Comparison of ENCODE assay signal across 12 mouse cellular contexts in genomic region chr6:146674881-146675536, GRCm38 (mm10). TPM values are rescaled to one million over a fixed set of nuclear protein-coding genes. Genes with fewer than 3 reads are reported as not detected.
DNase-seq lines count a peak whose midpoint lies in the region; ATAC-seq lines count a peak whose summit lies in the region.
"Had no signal": no experiment of that assay in that cellular context is flagged by ENCODE, and none has a peak within 500 bp of the region (broad histone marks: within the 10 kb centered on the region; RNA-seq: fewer than 3 reads in every experiment).

No protein-coding gene starts in this region.

- H3K36me3 ChIP-seq in embryonic facial prominence, embryonic 14.5 days (ENCODE audit: control insufficient read depth, insufficient read depth, low read length), result no peaks in the 10 kb centered on the region
- H3K36me3 ChIP-seq in embryonic facial prominence, embryonic 10.5 days (replicated peaks), result no peaks in the 10 kb centered on the region
- no peaks in the 10 kb centered on the region for H3K36me3 ChIP-seq in limb, embryonic 15.5 days
- no peaks in the 10 kb centered on the region for H3K36me3 ChIP-seq in stomach, embryonic 16.5 days (ENCODE audit: control insufficient read depth, insufficient read depth, low read length)
- H3K36me3 ChIP-seq: lung, embryonic 15.5 days; neural tube, embryonic 13.5 days had no signal

- H3K27me3 ChIP-seq in embryonic facial prominence, embryonic 14.5 days (replicated peaks; ENCODE audit: control insufficient read depth, insufficient read depth, low read length), result no peaks in the 10 kb centered on the region
- H3K27me3 ChIP-seq in embryonic facial prominence, embryonic 10.5 days (replicated peaks; ENCODE audit: low read depth, poor library complexity, severe bottlenecking), result no peaks in the 10 kb centered on the region
- H3K27me3 ChIP-seq in limb, embryonic 15.5 days, result no peaks in the 10 kb centered on the region
- H3K27me3 ChIP-seq in stomach, embryonic 16.5 days (ENCODE audit: control insufficient read depth, insufficient read depth, low read length), result 0 out of 2 replicates have a peak, but pooled peaks cover 2% of the 10 kb centered on the region
- H3K27me3 ChIP-seq: lung, embryonic 15.5 days; neural tube, embryonic 13.5 days had no signal

- no peak overlapping the region for H3K4me3 ChIP-seq in embryonic facial prominence, embryonic 14.5 days (ENCODE audit: low read depth, low read length)
- H3K4me3 ChIP-seq in embryonic facial prominence, embryonic 10.5 days, result no peak overlapping the region
- no peak overlapping the region for H3K4me3 ChIP-seq in limb, embryonic 15.5 days
- H3K4me3 ChIP-seq in stomach, embryonic 16.5 days (replicated peaks; ENCODE audit: low read length), result no peak overlapping the region
- H3K4me3 ChIP-seq: lung, embryonic 15.5 days; neural tube, embryonic 13.5 days had no signal

- no peak overlapping the region for H3K27ac ChIP-seq in embryonic facial prominence, embryonic 14.5 days (replicated peaks; ENCODE audit: low read depth, low read length)
- no peak overlapping the region for H3K27ac ChIP-seq in embryonic facial prominence, embryonic 10.5 days (replicated peaks)
- H3K27ac ChIP-seq in limb, embryonic 15.5 days, result peak overlapping the region; percentile 55
- H3K27ac ChIP-seq in stomach, embryonic 16.5 days (ENCODE audit: low read length), result peak overlapping the region; percentile 20; the same call in 1 of the 2 replicates
- H3K27ac ChIP-seq: lung, embryonic 15.5 days; neural tube, embryonic 13.5 days had no signal

- H3K4me2 ChIP-seq in embryonic facial prominence, embryonic 14.5 days (ENCODE audit: low read depth, low read length), result no peak overlapping the region
- H3K4me2 ChIP-seq in limb, embryonic 15.5 days, result no peak overlapping the region
- H3K4me2 ChIP-seq in stomach, embryonic 16.5 days (ENCODE audit: low read depth, low read length), result no peak overlapping the region
- H3K4me2 ChIP-seq: lung, embryonic 15.5 days; neural tube, embryonic 13.5 days had no signal

- no peak overlapping the region for H3K9ac ChIP-seq in embryonic facial prominence, embryonic 14.5 days (ENCODE audit: low read depth, low read length)
- H3K9ac ChIP-seq in limb, embryonic 15.5 days, result no peak overlapping the region
- H3K9ac ChIP-seq in stomach, embryonic 16.5 days (ENCODE audit: low read length), result no peak overlapping the region
- H3K9ac ChIP-seq: lung, embryonic 15.5 days; neural tube, embryonic 13.5 days had no signal

- WGBS in embryonic facial prominence, embryonic 14.5 days, result 60% methylated on average over 4 of the region's 4 CpGs
- 82% methylated on average over 4 of the region's 4 CpGs for WGBS in embryonic facial prominence, embryonic 10.5 days
- 58% methylated on average over 4 of the region's 4 CpGs for whole genome bisulfite sequencing in limb, embryonic 15.5 days
- WGBS in stomach, embryonic 16.5 days, result 57% methylated on average over 4 of the region's 4 CpGs

- peak; percentile 29 for DNase-seq in embryonic facial prominence, embryonic 14.5 days (ENCODE audit: low spot score)
- DNase-seq in embryonic facial prominence, embryonic 10.5 days (ENCODE audit: low spot score), result no peak
- DNase-seq in spleen, postnatal 36 days (ENCODE audit: low spot score in 2 of 2), result peak; percentile 16 to 32
- no peak for DNase-seq in spleen, postnatal 4 days (ENCODE audit: low spot score in 2 of 2)
- DNase-seq in urinary bladder, postnatal 25 days (ENCODE audit: low spot score), result no peak
- no peak for DNase-seq in layer of hippocampus, adult 9-10 months (ENCODE audit: low spot score)
- DNase-seq: cerebellum, adult 9-11 months had no signal

- H3K9me3 ChIP-seq in embryonic facial prominence, embryonic 14.5 days (ENCODE audit: control insufficient read depth, low read length), result peaks cover 5% of the 10 kb centered on the region
- H3K9me3 ChIP-seq in embryonic facial prominence, embryonic 10.5 days, result peaks cover 11% of the 10 kb centered on the region
- no peaks in the 10 kb centered on the region for H3K9me3 ChIP-seq in limb, embryonic 15.5 days
- H3K9me3 ChIP-seq in stomach, embryonic 16.5 days (replicated peaks; ENCODE audit: control insufficient read depth, low read length), result 0 out of 2 replicates have a peak, but pooled peaks cover 3% of the 10 kb centered on the region
- H3K9me3 ChIP-seq: neural tube, embryonic 13.5 days had no signal

- peak; percentile 33; the same call in 1 of the 2 replicates for ATAC-seq in embryonic facial prominence, embryonic 14.5 days (ENCODE audit: low read depth)
- no peak for ATAC-seq in limb, embryonic 15.5 days (ENCODE audit: insufficient number of reproducible peaks, low FRiP score, low TSS enrichment, low read depth)
- peak; percentile 71 for ATAC-seq in stomach, embryonic 16.5 days (ENCODE audit: insufficient read depth, low FRiP score)
- ATAC-seq: hindbrain, embryonic 16.5 days had no signal

- no peaks in the 10 kb centered on the region for H3K4me1 ChIP-seq in embryonic facial prominence, embryonic 14.5 days (ENCODE audit: control insufficient read depth, insufficient read depth, low read length)
- H3K4me1 ChIP-seq in embryonic facial prominence, embryonic 10.5 days, result no peaks in the 10 kb centered on the region
- H3K4me1 ChIP-seq in limb, embryonic 15.5 days, result no peaks in the 10 kb centered on the region
- no peaks in the 10 kb centered on the region for H3K4me1 ChIP-seq in stomach, embryonic 16.5 days (ENCODE audit: control insufficient read depth, insufficient read depth, low read length)
- H3K4me1 ChIP-seq: lung, embryonic 15.5 days; neural tube, embryonic 13.5 days had no signal

RNA-seq across cellular contexts. Expression of gene Tm7sf3, which starts 32.4 kb away (rescaled TPM):
- 53.1 and 56.7 TPM in 2 replicates for polyA plus RNA-seq in embryonic facial prominence, embryonic 14.5 days (2014; fragmentation: Nextera tagmentation; extraction: Ambion mirVana)
- polyA plus RNA-seq in embryonic facial prominence, embryonic 10.5 days (2016; fragmentation: Nextera tagmentation; extraction: Ambion mirVana), result 26.7 and 27.5 TPM in 2 replicates
- 48.2 and 52.1 TPM in 2 replicates for polyA plus RNA-seq in limb, embryonic 15.5 days (2015; fragmentation: Nextera tagmentation; extraction: Ambion mirVana)
- 31.9 and 32.3 TPM in 2 replicates for polyA plus RNA-seq in stomach, embryonic 16.5 days (2015; fragmentation: Nextera tagmentation; extraction: Ambion mirVana)

RNA-seq across cellular contexts. Expression of gene Med21, which starts 32.7 kb away (rescaled TPM):
- 129 and 131 TPM in 2 replicates for polyA plus RNA-seq in embryonic facial prominence, embryonic 14.5 days (2014; fragmentation: Nextera tagmentation; extraction: Ambion mirVana)
- polyA plus RNA-seq in embryonic facial prominence, embryonic 10.5 days (2016; fragmentation: Nextera tagmentation; extraction: Ambion mirVana), result 122 and 127 TPM in 2 replicates
- 132 and 142 TPM in 2 replicates for polyA plus RNA-seq in limb, embryonic 15.5 days (2015; fragmentation: Nextera tagmentation; extraction: Ambion mirVana)
- 131 and 140 TPM in 2 replicates for polyA plus RNA-seq in stomach, embryonic 16.5 days (2015; fragmentation: Nextera tagmentation; extraction: Ambion mirVana)

RNA-seq across cellular contexts. Expression of gene Stk38l, which starts 49.8 kb away (rescaled TPM):
- 18.4 and 18.5 TPM in 2 replicates for polyA plus RNA-seq in embryonic facial prominence, embryonic 14.5 days (2014; fragmentation: Nextera tagmentation; extraction: Ambion mirVana)
- polyA plus RNA-seq in embryonic facial prominence, embryonic 10.5 days (2016; fragmentation: Nextera tagmentation; extraction: Ambion mirVana), result 21.1 and 22.2 TPM in 2 replicates
- polyA plus RNA-seq in limb, embryonic 15.5 days (2015; fragmentation: Nextera tagmentation; extraction: Ambion mirVana), result 17.3 and 17.4 TPM in 2 replicates
- 23.4 and 26.3 TPM in 2 replicates for polyA plus RNA-seq in stomach, embryonic 16.5 days (2015; fragmentation: Nextera tagmentation; extraction: Ambion mirVana)

Comparison
In these comparisons a context has a peak if more than half of its experiments do, and no peak if none do; other contexts are left out.
1. DNase-seq: peak in embryonic facial prominence, embryonic 14.5 days (single experiment) and spleen, postnatal 36 days (2 of 2); none in embryonic facial prominence, embryonic 10.5 days (single experiment), spleen, postnatal 4 days (0 of 2), urinary bladder, postnatal 25 days (single experiment) and layer of hippocampus, adult 9-10 months (single experiment).
2. H3K27ac ChIP-seq: peak in limb, embryonic 15.5 days (single experiment) and stomach, embryonic 16.5 days (single experiment); none in embryonic facial prominence, embryonic 14.5 days (single experiment) and embryonic facial prominence, embryonic 10.5 days (single experiment).